Mouse (Mus musculus): ENCODE results near the gene Nupr1.
"Not testable (repeated sequence)": the region's sequence is repeated elsewhere in the genome, so short reads cannot be mapped to it uniquely, and the experiment has no call there.

Nupr1 gene

GRCm38 (mm10) chr7:126643244-126643617 lies 12.6 kb upstream of the Nupr1 start:
- DNase-seq (ENCODE audit: low spot score), result not testable (repeated sequence)

- no peak for DNase-seq (ENCODE audit: low spot score)
Observed at GRCm38 (mm10) chr7:126642545-126643243, 12.0 kb upstream of the Nupr1 start.

GRCm38 (mm10) chr7:126636733-126637520 lies 6.3 kb upstream of the Nupr1 start:
- no peak for DNase-seq (ENCODE audit: low spot score)

- DNase-seq (ENCODE audit: low spot score), result no peak
Observed at GRCm38 (mm10) chr7:126635375-126635774, 4.7 kb upstream of the Nupr1 start.

GRCm38 (mm10) chr7:126632478-126632877 lies 1.8 kb upstream of the Nupr1 start:
- no peak for DNase-seq (ENCODE audit: low spot score)

- DNase-seq (ENCODE audit: low spot score), result no peak
Observed at GRCm38 (mm10) chr7:126629915-126630314, 746 bp downstream of the Nupr1 start.

GRCm38 (mm10) chr7:126628111-126628510 lies 2.5 kb downstream of the Nupr1 start:
- DNase-seq (ENCODE audit: low spot score), result no peak

GRCm38 (mm10) chr7:126625807-126626600 lies 4.7 kb downstream of the Nupr1 start:
- DNase-seq (ENCODE audit: low spot score), result no peak

GRCm38 (mm10) chr7:126625369-126625768 lies 5.3 kb downstream of the Nupr1 start:
- DNase-seq (ENCODE audit: low spot score), result peak; percentile 72

- DNase-seq (ENCODE audit: low spot score), result no peak
Observed at GRCm38 (mm10) chr7:126624774-126625173, 5.9 kb downstream of the Nupr1 start.

- no peak for DNase-seq (ENCODE audit: low spot score)
Observed at GRCm38 (mm10) chr7:126623381-126623780, 7.3 kb downstream of the Nupr1 start.

GRCm38 (mm10) chr7:126621452-126622359 lies 9.0 kb downstream of the Nupr1 start:
- DNase-seq (ENCODE audit: low spot score), result no peak

GRCm38 (mm10) chr7:126619559-126620275 lies 10.9 kb downstream of the Nupr1 start:
- DNase-seq (ENCODE audit: low spot score), result no peak

- no peak for DNase-seq (ENCODE audit: low spot score)
Observed at GRCm38 (mm10) chr7:126616707-126617106, 14.0 kb downstream of the Nupr1 start.

- no peak for DNase-seq (ENCODE audit: low spot score)
Observed at GRCm38 (mm10) chr7:126612736-126613135, 17.9 kb downstream of the Nupr1 start.

GRCm38 (mm10) chr7:126607796-126608195 lies 22.9 kb downstream of the Nupr1 start:
- DNase-seq (ENCODE audit: low spot score), result no peak

- DNase-seq (ENCODE audit: low spot score), result no peak
Observed at GRCm38 (mm10) chr7:126607064-126607463, 23.6 kb downstream of the Nupr1 start.

GRCm38 (mm10) chr7:126606611-126607010 lies 24.1 kb downstream of the Nupr1 start:
- no peak for DNase-seq (ENCODE audit: low spot score)

- DNase-seq (ENCODE audit: low spot score), result no peak
Observed at GRCm38 (mm10) chr7:126602650-126603049, 28.0 kb downstream of the Nupr1 start.

- no peak for DNase-seq (ENCODE audit: low spot score)
Observed at GRCm38 (mm10) chr7:126601896-126602295, 28.8 kb downstream of the Nupr1 start.

- no peak for DNase-seq (ENCODE audit: low spot score)
Observed at GRCm38 (mm10) chr7:126598919-126599318, 31.7 kb downstream of the Nupr1 start.
